Mouse (Mus musculus): ENCODE results near the gene Prmt1. TPM values are rescaled to one million over a fixed set of nuclear protein-coding genes. Genes with fewer than 3 reads are reported as not detected.

Prmt1 gene
- polyA plus RNA-seq, 1 experiment from 2014 or later: 784 TPM

Small RNA genes lying within 50 kb of the gene (microRNA-seq; reads per million reads assigned to microRNA genes)
- 0.82 reads per million for gene Mir7054

Other genes starting within 250 kb of the Prmt1 start
- 33.9 and 35.2 TPM in 2 replicates for gene Vrk3, start 238.2 kb downstream of the Prmt1 start, polyA plus RNA-seq (2015; fragmentation: Nextera tagmentation; extraction: Ambion mirVana)
- gene Zfp473, start 235.5 kb downstream of the Prmt1 start, polyA plus RNA-seq (2015; fragmentation: Nextera tagmentation; extraction: Ambion mirVana): 1.2 and 1.4 TPM in 2 replicates
- gene Nup62, start 170.5 kb downstream of the Prmt1 start, polyA plus RNA-seq (2015; fragmentation: Nextera tagmentation; extraction: Ambion mirVana): 55.7 and 61.3 TPM in 2 replicates
- 2.0 and 2.1 TPM in 2 replicates for gene Il4i1, start 170.2 kb downstream of the Prmt1 start, polyA plus RNA-seq (2015; fragmentation: Nextera tagmentation; extraction: Ambion mirVana)
- gene Atf5, start 169.9 kb downstream of the Prmt1 start, polyA plus RNA-seq (2015; fragmentation: Nextera tagmentation; extraction: Ambion mirVana): 3.8 and 5.4 TPM in 2 replicates
- 78.9 and 88.2 TPM in 2 replicates for gene Akt1s1, start 137.6 kb downstream of the Prmt1 start, polyA plus RNA-seq (2015; fragmentation: Nextera tagmentation; extraction: Ambion mirVana)
- gene Tbc1d17, start 137.5 kb downstream of the Prmt1 start, polyA plus RNA-seq (2015; fragmentation: Nextera tagmentation; extraction: Ambion mirVana): 109 and 110 TPM in 2 replicates
- 32.3 and 38.5 TPM in 2 replicates for gene Pnkp, start 129.4 kb downstream of the Prmt1 start, polyA plus RNA-seq (2015; fragmentation: Nextera tagmentation; extraction: Ambion mirVana)
- 524 and 584 TPM in 2 replicates for gene Ptov1, start 116.8 kb downstream of the Prmt1 start, polyA plus RNA-seq (2015; fragmentation: Nextera tagmentation; extraction: Ambion mirVana)
- gene Med25, start 93.9 kb downstream of the Prmt1 start, polyA plus RNA-seq (2015; fragmentation: Nextera tagmentation; extraction: Ambion mirVana): 151 and 162 TPM in 2 replicates
- gene Fuz, start 90.5 kb downstream of the Prmt1 start, polyA plus RNA-seq (2015; fragmentation: Nextera tagmentation; extraction: Ambion mirVana): 24.2 and 26.9 TPM in 2 replicates
- 98.1 and 98.6 TPM in 2 replicates for gene Ap2a1, start 57.1 kb downstream of the Prmt1 start, polyA plus RNA-seq (2015; fragmentation: Nextera tagmentation; extraction: Ambion mirVana)
- 0.17 TPM in 1 of 2 replicates, not detected in the other for gene Tsks, start 43.4 kb downstream of the Prmt1 start, polyA plus RNA-seq (2015; fragmentation: Nextera tagmentation; extraction: Ambion mirVana)
- gene Cpt1c, start 11.7 kb downstream of the Prmt1 start, polyA plus RNA-seq (2015; fragmentation: Nextera tagmentation; extraction: Ambion mirVana): 47.0 and 56.0 TPM in 2 replicates
- 63.0 and 70.7 TPM in 2 replicates for gene Irf3, start 11.1 kb upstream of the Prmt1 start, polyA plus RNA-seq (2015; fragmentation: Nextera tagmentation; extraction: Ambion mirVana)
- gene Bcl2l12, start 12.1 kb upstream of the Prmt1 start, polyA plus RNA-seq (2015; fragmentation: Nextera tagmentation; extraction: Ambion mirVana): 21.3 and 21.6 TPM in 2 replicates
- gene Scaf1, start 29.8 kb upstream of the Prmt1 start, polyA plus RNA-seq (2015; fragmentation: Nextera tagmentation; extraction: Ambion mirVana): 38.1 and 47.7 TPM in 2 replicates
- gene Rras, start 31.4 kb upstream of the Prmt1 start, polyA plus RNA-seq (2015; fragmentation: Nextera tagmentation; extraction: Ambion mirVana): 8.4 and 9.6 TPM in 2 replicates
- gene Prr12, start 66.3 kb upstream of the Prmt1 start, polyA plus RNA-seq (2015; fragmentation: Nextera tagmentation; extraction: Ambion mirVana): 14.0 and 17.0 TPM in 2 replicates
- 56.5 and 61.8 TPM in 2 replicates for gene Nosip, start 75.9 kb upstream of the Prmt1 start, polyA plus RNA-seq (2015; fragmentation: Nextera tagmentation; extraction: Ambion mirVana)
- gene Prrg2, start 76.1 kb upstream of the Prmt1 start, polyA plus RNA-seq (2015; fragmentation: Nextera tagmentation; extraction: Ambion mirVana): 13.2 and 14.5 TPM in 2 replicates
- gene Rcn3, start 105.7 kb upstream of the Prmt1 start, polyA plus RNA-seq (2015; fragmentation: Nextera tagmentation; extraction: Ambion mirVana): 57.7 and 69.8 TPM in 2 replicates
- gene Fcgrt, start 117.3 kb upstream of the Prmt1 start, polyA plus RNA-seq (2015; fragmentation: Nextera tagmentation; extraction: Ambion mirVana): 17.6 and 18.4 TPM in 2 replicates
- gene Rps11, start 137.9 kb upstream of the Prmt1 start, polyA plus RNA-seq (2015; fragmentation: Nextera tagmentation; extraction: Ambion mirVana): 1,074 TPM in 2 replicates
- gene Rpl13a, start 142.2 kb upstream of the Prmt1 start, polyA plus RNA-seq (2015; fragmentation: Nextera tagmentation; extraction: Ambion mirVana): 838 and 877 TPM in 2 replicates
- gene Gm45713, start 149.7 kb upstream of the Prmt1 start, polyA plus RNA-seq (2015; fragmentation: Nextera tagmentation; extraction: Ambion mirVana): 0.24 TPM in 1 of 2 replicates, not detected in the other
- 0.82 and 1.3 TPM in 2 replicates for gene Flt3l, start 149.9 kb upstream of the Prmt1 start, polyA plus RNA-seq (2015; fragmentation: Nextera tagmentation; extraction: Ambion mirVana)
- 93.0 and 96.0 TPM in 2 replicates for gene Pih1d1, start 167.7 kb upstream of the Prmt1 start, polyA plus RNA-seq (2015; fragmentation: Nextera tagmentation; extraction: Ambion mirVana)
- gene Aldh16a1, start 168.0 kb upstream of the Prmt1 start, polyA plus RNA-seq (2015; fragmentation: Nextera tagmentation; extraction: Ambion mirVana): 24.7 and 27.2 TPM in 2 replicates
- gene Slc17a7, start 177.4 kb upstream of the Prmt1 start, polyA plus RNA-seq (2015; fragmentation: Nextera tagmentation; extraction: Ambion mirVana): 0.34 and 1.8 TPM in 2 replicates
- gene Gfy, start 193.0 kb upstream of the Prmt1 start, polyA plus RNA-seq (2015; fragmentation: Nextera tagmentation; extraction: Ambion mirVana): not detected in 2 replicates
- 1.8 and 2.1 TPM in 2 replicates for gene Pth2, start 194.4 kb upstream of the Prmt1 start, polyA plus RNA-seq (2015; fragmentation: Nextera tagmentation; extraction: Ambion mirVana)
- 0.59 and 0.97 TPM in 2 replicates for gene Ccdc155, start 218.3 kb upstream of the Prmt1 start, polyA plus RNA-seq (2015; fragmentation: Nextera tagmentation; extraction: Ambion mirVana)
- 1.5 and 1.6 TPM in 2 replicates for gene Dkkl1, start 225.6 kb upstream of the Prmt1 start, polyA plus RNA-seq (2015; fragmentation: Nextera tagmentation; extraction: Ambion mirVana)
- gene Tead2, start 229.2 kb upstream of the Prmt1 start, polyA plus RNA-seq (2015; fragmentation: Nextera tagmentation; extraction: Ambion mirVana): 112 and 124 TPM in 2 replicates